Mouse (Mus musculus) testis, adult 2 months (tissue): ENCODE results near the gene Cstf1. TPM values are rescaled to one million over a fixed set of nuclear protein-coding genes. Genes with fewer than 3 reads are reported as not detected.

ENCODE experiments used
- H3K27ac ChIP-seq: fragments of 200-500 bp; 2 replicates; pipeline ENCODE4 v1.5.1; 2012; ENCODE audit warnings: low read depth, low read length; ENCODE audit not compliant: control insufficient read depth, insufficient read depth
- H3K27me3 ChIP-seq: fragments of 200-500 bp; 2 replicates; pipeline ENCODE4 v1.6.1; 2012; ENCODE audit warnings: mild to moderate bottlenecking, low read length, moderate library complexity; ENCODE audit not compliant: control insufficient read depth, insufficient read depth
- H3K36me3 ChIP-seq: fragments of 200-500 bp; 2 replicates; pipeline ENCODE4 v1.6.1; 2012; ENCODE audit warnings: mild to moderate bottlenecking, low read length; ENCODE audit not compliant: control insufficient read depth, insufficient read depth
- H3K4me1 ChIP-seq: fragments of 200-500 bp; 2 replicates; pipeline ENCODE4 v1.6.1; 2012; ENCODE audit warnings: low read length; ENCODE audit not compliant: control insufficient read depth, insufficient read depth
- H3K4me3 ChIP-seq: fragments of 200-500 bp; 2 replicates; pipeline ENCODE4 v1.5.1; 2012; ENCODE audit warnings: low read depth, mild to moderate bottlenecking, low read length, moderate library complexity, mixed read lengths; ENCODE audit not compliant: control insufficient read depth
- CTCF ChIP-seq: fragments of 200-500 bp; IDR thresholded peaks from 2 replicates; pipeline ENCODE4 v1.5.1; 2012; ENCODE audit warnings: low read depth, mild to moderate bottlenecking, inconsistent platforms, low read length, moderate library complexity; ENCODE audit not compliant: control insufficient read depth, insufficient read depth, insufficient replicate concordance
- POLR2A ChIP-seq: fragments of 200-500 bp; IDR thresholded peaks from 2 replicates; pipeline ENCODE4 v1.6.1; 2012; ENCODE audit warnings: low read depth, mild to moderate bottlenecking, inconsistent platforms, low read length, moderate library complexity; ENCODE audit not compliant: control insufficient read depth
- polyA plus RNA-seq: library from polyadenylated mRNA; depleted of rRNA; stranded (reverse); fragments of >200 nt; gene quantifications from 2 replicates; pipeline ENCODE4 v1.2.3, GENCODE M21; 2012; rRNA removed

The Cstf1 gene
- polyA plus RNA-seq, 1 experiment: 158 TPM

- Histone ChIP-seq H3K4me1 (no peaks in the 10 kb centered on the region; the same call in 1 of the 2 replicates), H3K27ac (no peak overlapping the region), H3K36me3 (no peaks in the 10 kb centered on the region), H3K4me3 (no peak overlapping the region), H3K27me3 (no peaks in the 10 kb centered on the region)
- no peak for TF ChIP-seq CTCF
- TF ChIP-seq POLR2A: no peak
Observed at GRCm38 (mm10) chr2:172413894-172414293, 43.4 kb downstream of the Cstf1 start.

GRCm38 (mm10) chr2:172416218-172416617, 45.7 kb downstream of the Cstf1 start:
- H3K36me3 ChIP-seq: no peaks in the 10 kb centered on the region
- H3K27me3 ChIP-seq: no peaks in the 10 kb centered on the region
- no peak overlapping the region for H3K27ac ChIP-seq
- H3K4me1 ChIP-seq: no peaks in the 10 kb centered on the region; the same call in 1 of the 2 replicates
- no peak for TF ChIP-seq CTCF
- TF ChIP-seq POLR2A: no peak
- H3K4me3 ChIP-seq: no peak overlapping the region

GRCm38 (mm10) chr2:172416876-172417275, 46.4 kb downstream of the Cstf1 start:
- H3K36me3 ChIP-seq: no peaks in the 10 kb centered on the region

DNA sequence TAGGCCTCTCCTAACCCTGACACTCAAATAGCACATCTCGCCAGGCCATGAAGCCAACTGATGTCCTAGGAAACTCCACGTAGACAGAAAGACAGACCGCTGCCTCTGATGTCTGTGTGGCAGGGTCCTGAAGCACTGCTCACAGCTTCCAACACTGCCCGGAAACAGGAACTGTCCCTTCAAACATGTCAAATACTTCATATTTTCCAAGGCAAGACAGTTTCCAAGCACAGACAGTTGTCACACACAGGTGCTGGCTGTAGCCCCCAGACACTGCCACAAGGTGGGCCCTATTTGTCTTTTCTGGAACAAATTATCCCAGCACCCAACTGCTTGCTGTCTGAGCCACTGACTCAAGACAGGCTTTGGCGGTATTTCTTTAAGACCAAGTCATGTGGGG, 47.7 kb downstream of the Cstf1 start:
- TF ChIP-seq CTCF (no peak), POLR2A (no peak)
- Histone ChIP-seq H3K36me3 (no peaks in the 10 kb centered on the region), H3K27me3 (no peaks in the 10 kb centered on the region), H3K4me1 (no peaks in the 10 kb centered on the region; the same call in 1 of the 2 replicates), H3K4me3 (no peak overlapping the region), H3K27ac (no peak overlapping the region)

More at GRCm38 (mm10) chr2:172416876-172417275, 46.4 kb downstream of the Cstf1 start:
- H3K27me3 ChIP-seq: no peaks in the 10 kb centered on the region
- no peak overlapping the region for H3K27ac ChIP-seq
- no peaks in the 10 kb centered on the region; the same call in 1 of the 2 replicates for H3K4me1 ChIP-seq
- TF ChIP-seq CTCF (no peak), POLR2A (no peak)
- no peak overlapping the region for H3K4me3 ChIP-seq

- Histone ChIP-seq H3K27me3 (no peaks in the 10 kb centered on the region), H3K36me3 (no peaks in the 10 kb centered on the region), H3K27ac (no peak overlapping the region), H3K4me1 (no peaks in the 10 kb centered on the region), H3K4me3 (no peak overlapping the region)
- no peak for TF ChIP-seq POLR2A
- TF ChIP-seq CTCF: no peak
Observed at GRCm38 (mm10) chr2:172430609-172431008, 60.1 kb downstream of the Cstf1 start.

Other genes with a start within 250 kb of the Cstf1 start
- gene Mc3r, start 122.2 kb upstream of the Cstf1 start, polyA plus RNA-seq: not detected in 2 replicates
- 6.8 and 7.9 TPM in 2 replicates for gene Fam210b, start 25.1 kb upstream of the Cstf1 start, polyA plus RNA-seq
- 74.5 and 87.6 TPM in 2 replicates for gene Aurka, start 146 bp upstream of the Cstf1 start, polyA plus RNA-seq
- gene Cass4, start 23.1 kb downstream of the Cstf1 start, polyA plus RNA-seq: 0.26 and 0.31 TPM in 2 replicates
- 21.9 and 22.3 TPM in 2 replicates for gene Rtf2, start 69.9 kb downstream of the Cstf1 start, polyA plus RNA-seq
- 0.07 and 0.11 TPM in 2 replicates for gene Gcnt7, start 87.9 kb downstream of the Cstf1 start, polyA plus RNA-seq
- gene Fam209, start 101.8 kb downstream of the Cstf1 start, polyA plus RNA-seq: 376 and 416 TPM in 2 replicates
- 0.11 and 0.23 TPM in 2 replicates for gene Tfap2c, start 178.9 kb downstream of the Cstf1 start, polyA plus RNA-seq